Mouse (Mus musculus): ENCODE measurements around the gene Sh3gl1. TPM values are rescaled to one million over a fixed set of nuclear protein-coding genes. Genes with fewer than 3 reads are reported as not detected.
A peak's percentile ranks its signal among the peaks of the same experiment; 100 is the strongest.

Gene Sh3gl1
- polyA plus RNA-seq, 1 experiment from 2014 or later: 67.0 TPM

DNA sequence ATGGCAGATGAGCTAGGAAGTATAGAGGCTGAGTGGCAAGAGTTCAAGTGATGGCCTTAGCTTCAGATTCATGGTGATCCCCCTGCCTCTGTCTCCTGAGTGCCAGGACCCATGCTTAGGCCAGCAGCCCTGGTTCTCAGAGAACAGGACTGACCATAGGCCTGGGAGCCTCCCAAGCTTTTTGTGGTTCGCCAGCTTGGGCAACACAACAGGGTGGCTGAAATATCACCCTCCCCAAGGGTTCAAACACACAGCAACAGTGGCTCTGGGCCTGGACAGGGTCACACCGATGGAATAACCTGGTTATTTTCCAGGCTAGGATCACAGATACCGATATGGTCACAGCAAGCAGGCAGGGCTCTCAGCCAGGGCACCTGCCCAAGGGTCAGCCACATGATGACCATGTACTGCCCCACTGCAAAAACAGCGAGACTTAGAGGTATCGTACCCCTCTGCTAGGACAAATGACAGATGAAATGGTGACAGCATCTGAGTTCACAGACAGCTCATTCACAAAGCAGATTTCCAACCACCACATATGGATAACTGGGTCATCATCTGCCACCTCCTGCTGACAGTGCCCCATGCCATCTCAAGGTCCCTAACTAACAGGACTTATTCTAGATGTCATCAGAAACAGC lies 8.5 kb downstream of the Sh3gl1 start:
- H3K36me3 ChIP-seq: peaks cover 4% of the 10 kb centered on the region; the same call in 1 of the 2 replicates
- no peak overlapping the region for H3K27ac ChIP-seq
- H3K27me3 ChIP-seq: no peaks in the 10 kb centered on the region
- H3K4me3 ChIP-seq: no peak overlapping the region
- no peaks in the 10 kb centered on the region for H3K9me3 ChIP-seq (replicated peaks)
- ATAC-seq (replicated peaks; ENCODE audit: insufficient number of reproducible peaks, insufficient read depth, low FRiP score, low read depth): no peak
- peaks cover 80% of the 10 kb centered on the region for H3K4me1 ChIP-seq (replicated peaks)
- no peak overlapping the region for H3K4me2 ChIP-seq
- 86% methylated on average over 5 of the region's 5 CpGs for WGBS
- H3K9ac ChIP-seq: no peak overlapping the region

GRCm38 (mm10) chr17:56026881-56027280 lies 9.6 kb downstream of the Sh3gl1 start:
- no peak for ATAC-seq (replicated peaks; ENCODE audit: insufficient number of reproducible peaks, insufficient read depth, low FRiP score, low read depth)
- Histone ChIP-seq H3K4me1 (replicated peaks) (peaks cover 81% of the 10 kb centered on the region), H3K36me3 (peaks cover 4% of the 10 kb centered on the region; the same call in 1 of the 2 replicates), H3K4me3 (no peak overlapping the region), H3K27ac (peak overlapping the region; percentile 39), H3K9me3 (replicated peaks) (no peaks in the 10 kb centered on the region), H3K9ac (0 out of 2 replicates have a peak overlapping the region, but pooled peaks have one; percentile 1), H3K27me3 (no peaks in the 10 kb centered on the region), H3K4me2 (no peak overlapping the region)
- WGBS: 51% methylated on average over 1 of the region's 1 CpGs

- ATAC-seq (replicated peaks; ENCODE audit: insufficient number of reproducible peaks, insufficient read depth, low FRiP score, low read depth): no peak
- H3K27ac ChIP-seq: peak overlapping the region; percentile 39
- peaks cover 82% of the 10 kb centered on the region for H3K4me1 ChIP-seq (replicated peaks)
- H3K9me3 ChIP-seq (replicated peaks): no peaks in the 10 kb centered on the region
- 39% methylated on average over 1 of the region's 1 CpGs for WGBS
- 0 out of 2 replicates have a peak overlapping the region, but pooled peaks have one; percentile 1 for H3K9ac ChIP-seq
- H3K4me2 ChIP-seq: no peak overlapping the region
- H3K4me3 ChIP-seq: no peak overlapping the region
- H3K27me3 ChIP-seq: no peaks in the 10 kb centered on the region
- H3K36me3 ChIP-seq: peaks cover 4% of the 10 kb centered on the region; the same call in 1 of the 2 replicates
Measured at GRCm38 (mm10) chr17:56026303-56026702, 10.1 kb downstream of the Sh3gl1 start.

DNA sequence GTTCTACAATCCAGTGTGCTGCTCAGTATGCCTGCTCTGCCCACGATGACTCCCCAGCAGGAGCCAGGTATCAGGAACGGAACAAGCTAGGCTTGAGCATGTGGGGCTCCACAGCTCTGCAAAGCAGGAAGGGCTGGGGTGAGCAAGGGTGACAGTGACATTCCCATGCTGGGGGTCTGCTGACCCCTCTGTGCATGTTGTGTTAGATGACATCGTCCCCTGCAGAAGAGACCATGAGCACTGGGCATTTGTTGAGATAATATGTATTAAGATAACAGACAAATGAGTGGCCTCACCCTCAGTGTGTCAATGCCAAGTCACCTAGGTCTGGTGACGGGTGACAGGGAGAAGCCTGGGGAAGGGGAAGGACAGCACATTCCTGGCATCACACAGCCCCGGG lies 11.5 kb downstream of the Sh3gl1 start:
- 34% methylated on average over 5 of the region's 5 CpGs for WGBS
- H3K27ac ChIP-seq: no peak overlapping the region

DNA sequence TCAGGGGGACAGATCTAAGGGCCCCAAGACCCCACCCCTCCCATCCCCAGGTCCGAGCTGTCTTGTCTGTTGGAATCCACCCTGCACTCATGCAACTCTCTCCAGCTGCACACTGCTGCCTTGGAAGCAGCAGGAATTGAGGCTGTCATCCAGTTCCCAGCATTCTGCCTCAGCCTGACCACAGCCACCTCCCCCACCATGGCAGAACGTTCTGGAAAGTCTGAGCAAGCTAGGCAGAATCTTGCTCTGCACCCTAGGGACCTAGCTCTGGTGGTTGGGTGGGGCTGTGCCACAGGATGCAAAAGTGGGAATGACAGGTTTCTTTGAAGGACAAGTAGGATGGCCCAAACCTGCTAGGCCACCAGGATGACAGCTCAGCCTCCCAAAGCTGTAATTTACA lies 12.0 kb downstream of the Sh3gl1 start:
- WGBS: 42% methylated on average over 2 of the region's 2 CpGs
- no peak overlapping the region for H3K4me2 ChIP-seq
- H3K9ac ChIP-seq: no peak overlapping the region; the same call in 1 of the 2 replicates
- peaks cover 80% of the 10 kb centered on the region for H3K4me1 ChIP-seq (replicated peaks)
- peaks cover 8% of the 10 kb centered on the region; the same call in 1 of the 2 replicates for H3K36me3 ChIP-seq
- no peaks in the 10 kb centered on the region for H3K27me3 ChIP-seq
- H3K27ac ChIP-seq: no peak overlapping the region
- no peak overlapping the region for H3K4me3 ChIP-seq
- no peaks in the 10 kb centered on the region for H3K9me3 ChIP-seq (replicated peaks)
- no peak for ATAC-seq (replicated peaks; ENCODE audit: insufficient number of reproducible peaks, insufficient read depth, low FRiP score, low read depth)

More for the DNA sequence above, 11.5 kb downstream of the Sh3gl1 start:
- Histone ChIP-seq H3K4me1 (replicated peaks) (peaks cover 80% of the 10 kb centered on the region), H3K27me3 (no peaks in the 10 kb centered on the region), H3K9ac (no peak overlapping the region), H3K4me2 (no peak overlapping the region), H3K9me3 (replicated peaks) (no peaks in the 10 kb centered on the region), H3K36me3 (peaks cover 4% of the 10 kb centered on the region; the same call in 1 of the 2 replicates), H3K4me3 (no peak overlapping the region)
- no peak for ATAC-seq (replicated peaks; ENCODE audit: insufficient number of reproducible peaks, insufficient read depth, low FRiP score, low read depth)

GRCm38 (mm10) chr17:56023386-56023785 lies 13.0 kb downstream of the Sh3gl1 start:
- H3K4me3 ChIP-seq: no peak overlapping the region
- H3K27me3 ChIP-seq: no peaks in the 10 kb centered on the region
- H3K27ac ChIP-seq: peak overlapping the region; percentile 15; the same call in 1 of the 2 replicates
- WGBS: 44% methylated on average over 5 of the region's 5 CpGs
- H3K4me2 ChIP-seq: no peak overlapping the region
- peaks cover 16% of the 10 kb centered on the region for H3K36me3 ChIP-seq
- H3K9ac ChIP-seq: no peak overlapping the region
- H3K9me3 ChIP-seq (replicated peaks): no peaks in the 10 kb centered on the region
- no peak for ATAC-seq (replicated peaks; ENCODE audit: insufficient number of reproducible peaks, insufficient read depth, low FRiP score, low read depth)
- peaks cover 81% of the 10 kb centered on the region for H3K4me1 ChIP-seq (replicated peaks)

- H3K4me2 ChIP-seq: no peak overlapping the region
- H3K27ac ChIP-seq: no peak overlapping the region
- H3K36me3 ChIP-seq: peaks cover 20% of the 10 kb centered on the region
- H3K9me3 ChIP-seq (replicated peaks): no peaks in the 10 kb centered on the region
- ATAC-seq (replicated peaks; ENCODE audit: insufficient number of reproducible peaks, insufficient read depth, low FRiP score, low read depth): no peak
- no peaks in the 10 kb centered on the region for H3K27me3 ChIP-seq
- 76% methylated on average over 4 of the region's 4 CpGs for WGBS
- H3K4me1 ChIP-seq (replicated peaks): peaks cover 78% of the 10 kb centered on the region
- H3K9ac ChIP-seq: no peak overlapping the region
- no peak overlapping the region for H3K4me3 ChIP-seq
Measured at GRCm38 (mm10) chr17:56022989-56023290, 13.5 kb downstream of the Sh3gl1 start.

DNA sequence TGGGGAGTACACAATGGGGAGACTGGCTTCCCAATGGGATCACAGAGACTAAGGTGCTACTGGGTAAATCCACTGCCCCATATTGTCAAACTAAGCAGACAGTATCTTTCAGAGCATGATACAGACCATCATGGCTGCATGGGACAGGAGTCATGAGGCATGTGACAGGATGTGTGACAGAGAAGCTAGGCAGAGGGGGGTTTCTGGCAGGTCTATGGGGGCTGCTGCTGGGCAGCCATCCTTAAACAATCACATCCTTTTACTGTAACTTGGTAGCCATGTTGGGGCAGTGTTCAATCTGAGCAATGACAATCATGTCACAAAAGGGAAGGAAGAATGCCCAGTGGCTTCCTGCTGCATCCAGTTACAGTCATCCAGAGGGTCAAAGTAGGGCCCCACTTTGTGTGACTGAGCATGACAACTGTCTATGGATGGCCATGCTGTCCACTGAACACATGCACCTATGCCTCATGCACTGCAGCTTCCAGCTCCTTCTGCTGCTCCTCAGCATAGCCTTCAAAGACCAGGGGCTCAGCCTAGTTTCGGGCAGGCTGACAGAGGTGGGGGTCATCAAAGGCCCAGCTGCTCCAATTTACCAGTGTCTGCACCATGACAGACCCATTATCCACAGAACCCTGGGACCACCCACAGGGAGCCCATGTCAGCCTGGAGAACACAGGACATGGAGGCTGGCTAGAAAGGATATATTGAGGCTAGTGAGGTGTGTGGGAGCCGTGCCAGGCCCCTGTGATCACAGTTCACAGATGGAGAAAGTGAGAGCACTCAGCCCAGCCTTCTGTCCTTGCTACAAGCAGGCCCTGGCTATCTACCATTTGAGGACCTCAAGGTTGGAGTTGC lies 14.1 kb downstream of the Sh3gl1 start:
- Histone ChIP-seq H3K4me1 (replicated peaks) (peaks cover 72% of the 10 kb centered on the region), H3K36me3 (peaks cover 26% of the 10 kb centered on the region), H3K27ac (no peak overlapping the region), H3K27me3 (no peaks in the 10 kb centered on the region), H3K4me3 (no peak overlapping the region), H3K4me2 (no peak overlapping the region), H3K9me3 (replicated peaks) (no peaks in the 10 kb centered on the region), H3K9ac (no peak overlapping the region)
- no peak for ATAC-seq (replicated peaks; ENCODE audit: insufficient number of reproducible peaks, insufficient read depth, low FRiP score, low read depth)
- 87% methylated on average over 2 of the region's 2 CpGs for WGBS

- Histone ChIP-seq H3K4me1 (replicated peaks) (peaks cover 62% of the 10 kb centered on the region), H3K9ac (no peak overlapping the region), H3K4me3 (no peak overlapping the region), H3K4me2 (no peak overlapping the region), H3K9me3 (replicated peaks) (no peaks in the 10 kb centered on the region), H3K27ac (no peak overlapping the region; the same call in 1 of the 2 replicates), H3K27me3 (no peaks in the 10 kb centered on the region), H3K36me3 (peaks cover 36% of the 10 kb centered on the region)
- WGBS: 82% methylated on average over 4 of the region's 4 CpGs
- ATAC-seq (replicated peaks; ENCODE audit: insufficient number of reproducible peaks, insufficient read depth, low FRiP score, low read depth): no peak
Measured at GRCm38 (mm10) chr17:56021161-56021910, 15.1 kb downstream of the Sh3gl1 start.

GRCm38 (mm10) chr17:56020400-56021084 lies 15.9 kb downstream of the Sh3gl1 start:
- no peak for ATAC-seq (replicated peaks; ENCODE audit: insufficient number of reproducible peaks, insufficient read depth, low FRiP score, low read depth)
- Histone ChIP-seq H3K36me3 (peaks cover 44% of the 10 kb centered on the region), H3K4me1 (replicated peaks) (peaks cover 54% of the 10 kb centered on the region), H3K9me3 (replicated peaks) (no peaks in the 10 kb centered on the region), H3K27ac (no peak overlapping the region), H3K9ac (no peak overlapping the region), H3K27me3 (no peaks in the 10 kb centered on the region), H3K4me2 (no peak overlapping the region), H3K4me3 (no peak overlapping the region)
- WGBS: 76% methylated on average over 6 of the region's 6 CpGs
